Mouse (Mus musculus) thymus, postnatal 14 days (tissue): ENCODE results near the gene Fbxl17.

Experiments used
- DNase-seq: peaks from one replicate; pipeline ENCODE4 v3.0.0; 2021

Fbxl17 gene

DNA sequence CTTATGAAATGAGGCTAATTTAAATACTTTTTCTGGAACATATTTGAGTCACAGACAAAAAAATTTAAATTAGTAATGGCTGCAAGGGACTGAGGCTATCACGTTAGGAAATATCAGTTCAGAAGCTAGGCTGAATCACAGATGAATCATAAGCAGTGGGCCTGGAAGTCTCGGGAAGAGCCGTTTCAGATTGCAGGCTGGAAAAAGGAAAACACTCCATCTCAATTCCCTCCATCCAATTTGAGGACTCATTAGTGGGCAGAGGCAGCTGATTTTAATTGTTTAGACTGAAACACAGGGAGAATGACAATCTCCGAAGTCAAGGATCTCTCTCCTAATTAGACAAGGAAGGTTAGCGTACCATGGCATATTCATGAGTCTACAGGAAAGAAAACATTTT is 337.9 kb downstream of the Fbxl17 start:
- no peak for DNase-seq

DNA sequence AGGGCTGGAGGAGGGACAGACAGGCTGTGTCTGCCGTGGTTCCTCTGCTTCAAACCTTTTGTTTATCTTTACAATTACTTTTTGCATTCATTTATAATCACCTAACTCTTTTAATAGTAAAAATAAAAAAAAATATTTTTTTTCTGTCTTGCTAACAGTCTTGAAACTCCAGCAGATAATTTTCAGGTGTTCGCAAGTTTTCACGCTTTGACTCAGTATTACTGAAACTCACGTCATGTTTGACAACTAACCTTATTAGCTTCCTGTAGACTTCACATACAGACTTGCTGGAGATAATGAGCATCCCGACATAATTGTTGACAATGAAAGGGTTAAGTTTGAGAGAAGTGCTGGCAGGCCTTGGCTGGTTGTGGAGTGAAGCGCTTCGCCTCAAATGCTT is 340.6 kb downstream of the Fbxl17 start:
- no peak for DNase-seq

DNA sequence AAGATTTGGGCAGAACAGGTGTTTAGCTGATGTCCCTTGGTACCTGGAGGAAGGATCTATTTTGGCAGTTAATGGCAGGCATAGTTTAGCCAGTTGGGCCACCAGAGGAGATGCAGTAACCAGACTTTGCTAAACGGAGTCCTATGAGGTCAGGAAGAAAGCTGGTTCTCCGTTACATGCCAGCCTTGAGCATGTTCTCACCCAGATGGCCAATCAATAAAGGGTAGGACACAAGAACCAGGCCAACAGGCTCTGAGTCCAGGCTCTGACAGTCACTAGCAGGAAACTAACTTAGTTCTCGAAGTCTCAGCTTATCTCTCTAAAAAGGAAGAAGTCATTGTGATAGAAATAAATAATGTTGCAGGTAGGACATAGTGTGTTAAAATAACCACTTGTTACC is 341.4 kb downstream of the Fbxl17 start:
- no peak for DNase-seq

DNA sequence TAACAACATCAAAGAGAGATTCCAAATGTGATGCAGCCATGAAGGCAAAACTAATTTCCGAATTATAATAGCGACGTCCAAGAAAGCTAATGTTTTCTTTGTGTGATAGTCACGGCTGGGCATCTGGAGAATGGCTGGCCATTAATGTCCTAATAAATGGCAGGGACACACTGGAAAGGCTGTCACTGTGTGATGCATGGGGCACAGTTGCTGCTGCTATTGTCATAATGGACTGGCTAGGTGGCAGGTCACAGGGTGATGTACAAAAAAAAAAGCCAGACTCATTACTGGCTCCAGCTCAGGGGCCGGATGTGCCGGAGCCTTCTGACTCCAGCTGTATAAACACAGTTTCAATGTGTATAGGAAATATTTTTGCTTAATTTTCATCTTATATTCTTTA is 341.9 kb downstream of the Fbxl17 start:
- DNase-seq: no peak

DNA sequence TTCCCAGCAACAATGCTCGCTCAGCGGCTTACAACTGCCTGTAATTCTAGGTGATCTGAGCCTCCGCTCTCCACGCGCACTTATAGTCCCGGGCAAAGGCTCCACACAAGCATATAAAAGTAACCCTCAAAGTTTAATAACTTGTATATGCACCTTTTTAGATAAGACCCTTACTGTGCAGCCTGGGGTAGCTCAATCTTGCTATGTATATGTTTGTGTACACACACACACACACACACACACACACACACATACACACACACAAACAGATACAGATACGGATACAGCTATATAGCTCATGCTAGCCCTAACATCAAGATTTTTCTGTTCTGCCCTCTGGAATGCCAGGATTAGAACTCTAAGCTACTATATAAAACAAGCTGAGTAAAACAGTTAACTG is 342.8 kb downstream of the Fbxl17 start:
- DNase-seq: no peak

DNA sequence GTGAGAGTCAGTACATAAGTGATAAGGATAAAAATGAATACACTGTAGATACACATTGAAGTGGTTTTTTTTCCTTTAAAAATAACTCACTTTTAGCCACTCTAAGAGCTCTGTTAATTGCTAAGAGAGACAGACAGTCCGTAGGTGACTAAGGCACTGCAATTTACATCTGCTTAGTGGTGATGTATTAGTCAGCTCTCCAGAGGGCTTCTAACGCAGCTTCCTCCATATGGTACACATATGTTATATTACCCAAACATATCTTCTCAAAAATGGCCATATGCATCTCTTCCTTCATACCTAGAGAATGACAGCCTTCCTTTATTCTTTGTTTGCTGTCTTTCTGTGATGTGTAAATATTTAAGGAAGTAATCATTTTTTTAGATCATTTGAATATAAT is 353.3 kb downstream of the Fbxl17 start:
- DNase-seq: no peak

DNA sequence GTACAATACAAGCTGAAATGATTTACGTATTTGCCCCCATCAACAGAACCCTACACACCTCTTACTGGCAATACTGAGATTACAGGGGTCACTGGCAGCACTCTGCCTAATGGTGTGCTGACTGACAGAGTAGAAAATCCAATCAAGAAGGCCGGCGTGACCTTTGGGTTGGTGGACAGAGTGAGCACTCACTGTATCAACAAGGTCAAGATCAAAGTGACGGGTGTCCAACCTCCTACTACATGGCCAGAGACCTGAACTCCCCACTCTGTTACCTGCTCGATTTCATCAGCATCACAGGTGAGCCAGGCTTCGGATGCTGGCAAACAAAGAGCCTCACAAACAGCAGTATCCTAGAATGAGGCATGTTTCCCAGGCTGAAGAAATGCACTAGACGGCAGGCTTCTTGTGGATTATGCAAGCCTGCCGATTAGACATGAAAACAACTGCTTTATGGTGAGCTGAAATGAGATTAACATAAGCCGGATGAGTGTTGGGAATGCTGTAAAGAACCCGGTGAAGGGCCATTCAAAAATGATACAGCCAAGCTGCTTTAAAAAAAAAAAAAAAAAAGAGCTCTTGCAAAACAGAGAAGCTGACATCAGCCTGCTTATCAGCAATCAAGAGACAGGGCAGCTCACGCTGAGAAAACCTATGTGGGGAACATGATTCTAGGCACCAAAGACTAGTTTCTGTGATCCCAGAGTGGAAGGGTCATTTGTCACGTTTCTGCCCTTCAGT is 353.9 kb downstream of the Fbxl17 start:
- DNase-seq: no peak

DNA sequence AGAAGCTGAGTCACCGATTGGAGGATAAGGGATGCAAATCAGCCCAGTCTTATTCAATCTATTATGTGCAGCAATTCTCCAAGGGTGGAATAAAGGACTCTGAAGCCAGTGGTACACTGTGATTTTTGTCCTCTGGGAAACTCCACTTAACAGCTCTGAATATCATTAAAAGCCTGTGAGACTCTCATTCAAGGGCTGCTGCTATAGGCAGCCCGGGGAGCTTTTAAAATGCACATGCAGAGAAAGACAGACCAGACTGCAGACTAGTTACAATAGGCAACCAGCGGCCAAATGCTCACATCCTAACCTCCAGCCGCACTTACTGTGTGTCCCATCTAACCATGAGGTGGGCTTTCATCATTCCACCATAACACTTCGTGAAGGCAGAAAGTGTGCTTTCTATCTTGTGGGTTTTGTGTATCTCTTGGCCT is 354.5 kb downstream of the Fbxl17 start:
- no peak for DNase-seq

DNA sequence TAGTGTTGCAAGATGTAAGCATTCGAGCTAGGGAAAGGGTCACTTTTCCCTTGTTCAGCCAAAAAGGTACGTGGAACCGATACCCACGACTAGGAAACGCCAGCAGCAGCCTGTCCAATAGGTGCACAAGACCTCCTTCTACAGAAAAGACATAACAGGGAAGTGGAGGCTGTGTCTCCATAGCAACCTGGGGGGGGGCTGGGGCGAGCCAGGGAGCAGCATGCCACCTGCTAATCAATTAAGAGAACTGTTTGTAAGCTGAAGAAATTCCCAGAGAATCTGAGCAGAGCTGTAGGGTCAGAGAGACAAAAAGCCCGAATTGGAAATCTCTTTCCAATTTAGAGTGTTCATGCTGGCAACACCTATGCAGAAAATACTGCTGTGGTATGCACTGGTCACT is 356.0 kb downstream of the Fbxl17 start:
- no peak for DNase-seq

DNA sequence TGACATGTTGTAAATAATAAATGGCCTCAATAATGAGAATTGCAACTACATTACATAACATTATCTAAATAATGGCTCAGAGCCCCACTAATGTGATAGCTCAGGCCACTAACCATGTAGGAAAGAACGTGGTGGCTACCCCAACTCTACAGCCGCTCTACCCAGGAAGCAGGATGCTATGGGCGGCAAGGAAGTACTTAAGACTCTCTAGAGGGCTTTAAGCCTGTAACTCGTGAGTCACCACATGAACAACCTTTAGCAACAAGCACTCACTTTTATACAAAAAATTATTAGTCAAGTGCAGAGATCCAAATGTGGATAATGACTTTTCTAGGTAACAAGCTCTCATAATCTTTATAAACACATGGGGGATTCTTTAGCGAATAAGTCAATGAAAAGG is 365.0 kb downstream of the Fbxl17 start:
- no peak for DNase-seq

DNA sequence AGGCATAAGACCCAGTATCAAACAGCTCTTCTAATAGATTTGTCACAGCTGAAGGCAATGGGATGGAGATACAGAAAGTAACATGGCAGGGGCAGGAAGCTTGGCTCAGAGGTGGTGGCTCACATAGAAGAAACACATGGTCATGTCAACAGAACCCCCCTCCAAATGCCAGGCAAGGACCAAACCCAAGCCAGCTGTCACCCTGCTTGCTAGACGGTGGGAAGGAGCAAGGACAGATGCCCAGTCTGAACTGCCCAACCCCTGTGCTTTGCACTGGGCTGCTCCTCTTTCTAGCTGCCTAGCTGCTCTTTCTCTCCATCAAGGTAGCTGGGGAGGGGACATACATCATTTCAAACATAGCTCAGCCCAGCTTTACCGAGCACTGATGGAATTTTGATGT is 377.4 kb downstream of the Fbxl17 start:
- DNase-seq: no peak

DNA sequence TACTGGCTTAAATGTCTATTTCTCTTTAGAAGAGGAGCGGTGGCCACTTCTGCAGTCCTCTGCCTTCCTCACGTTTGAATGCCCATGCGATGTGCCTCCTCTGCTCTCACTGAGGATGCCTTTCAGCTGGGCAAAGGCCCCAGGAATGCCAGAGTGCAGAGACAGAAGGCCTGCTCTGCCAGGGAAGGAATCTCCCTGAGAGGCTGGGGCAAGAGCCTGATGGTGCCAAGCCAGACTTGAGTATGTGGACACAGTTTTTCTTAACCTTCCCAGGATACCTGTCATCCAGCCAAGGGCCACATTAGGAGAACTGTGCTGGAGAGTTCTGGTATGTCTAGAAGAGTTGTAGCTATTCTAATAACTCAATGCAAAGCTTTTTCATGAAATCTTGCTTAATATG is 380.1 kb downstream of the Fbxl17 start:
- no peak for DNase-seq

DNA sequence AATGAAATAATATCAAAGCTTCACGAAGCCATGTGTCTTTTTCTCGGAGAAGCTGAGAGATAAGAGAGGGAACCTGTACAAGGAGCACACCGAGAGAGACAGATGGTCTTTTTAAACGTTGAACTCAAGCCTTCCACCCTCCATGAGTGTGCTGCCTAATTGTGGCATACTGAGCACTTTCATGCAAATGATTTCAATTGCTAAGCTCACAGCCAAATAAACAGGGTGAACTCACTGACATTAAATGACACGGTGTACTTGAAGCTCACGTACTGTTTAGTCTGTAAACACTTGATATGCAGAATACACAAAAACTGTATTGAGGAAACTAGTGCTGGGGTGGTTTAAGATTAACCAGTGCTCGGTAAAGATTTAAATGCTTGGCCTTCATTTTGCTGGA is 380.7 kb downstream of the Fbxl17 start:
- DNase-seq: no peak

DNA sequence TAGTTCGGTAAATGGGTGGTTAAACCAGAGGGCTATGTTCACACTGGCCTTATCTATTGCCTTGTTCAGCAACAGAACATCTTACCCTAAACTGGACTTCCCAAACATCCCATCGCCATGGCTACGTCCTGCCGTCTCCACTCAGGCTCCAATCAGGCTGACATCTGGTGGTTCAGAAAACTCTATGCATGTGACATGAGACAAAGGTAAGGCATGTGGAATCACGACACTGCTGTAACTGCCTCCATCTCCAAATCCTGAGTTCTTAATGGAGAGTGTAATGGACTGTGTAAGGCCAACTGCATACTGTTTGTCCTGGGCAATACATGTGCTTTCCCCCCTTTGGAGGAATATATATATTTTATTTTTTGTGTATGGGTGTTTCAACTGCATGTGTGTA is 382.7 kb downstream of the Fbxl17 start:
- DNase-seq: no peak

DNA sequence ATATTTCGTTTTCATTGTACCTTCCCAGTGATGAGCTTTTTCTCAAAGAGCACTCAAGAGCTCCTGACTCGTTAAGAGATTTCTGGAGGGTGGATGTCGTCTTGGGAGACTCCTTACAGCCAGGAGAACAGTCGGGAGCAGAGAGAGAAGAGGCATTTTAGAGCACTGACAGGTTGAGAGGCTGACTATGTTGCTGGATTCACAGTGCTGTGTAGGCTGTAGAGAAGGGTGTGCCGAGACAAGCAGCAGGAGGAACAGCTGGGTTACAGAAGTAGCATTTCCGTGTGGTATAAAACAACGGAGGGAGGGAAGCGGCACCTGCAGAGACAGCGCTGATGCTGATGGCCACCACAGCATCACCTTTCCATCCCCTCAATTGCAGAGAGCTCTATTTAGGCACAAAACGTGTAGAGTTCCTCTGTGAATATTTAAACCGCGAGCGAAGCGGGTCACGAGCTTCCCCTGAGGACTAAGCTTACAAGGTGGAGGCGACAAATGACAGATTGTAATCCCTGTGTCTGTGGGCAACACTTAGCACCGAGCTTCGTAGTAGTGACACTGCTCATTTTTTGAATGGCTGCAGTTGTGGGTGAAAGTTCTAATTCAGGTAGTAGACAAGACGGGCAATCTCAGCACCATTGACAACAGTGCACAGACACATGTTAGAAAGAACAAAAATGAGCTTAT is 385.3 kb downstream of the Fbxl17 start:
- no peak for DNase-seq

DNA sequence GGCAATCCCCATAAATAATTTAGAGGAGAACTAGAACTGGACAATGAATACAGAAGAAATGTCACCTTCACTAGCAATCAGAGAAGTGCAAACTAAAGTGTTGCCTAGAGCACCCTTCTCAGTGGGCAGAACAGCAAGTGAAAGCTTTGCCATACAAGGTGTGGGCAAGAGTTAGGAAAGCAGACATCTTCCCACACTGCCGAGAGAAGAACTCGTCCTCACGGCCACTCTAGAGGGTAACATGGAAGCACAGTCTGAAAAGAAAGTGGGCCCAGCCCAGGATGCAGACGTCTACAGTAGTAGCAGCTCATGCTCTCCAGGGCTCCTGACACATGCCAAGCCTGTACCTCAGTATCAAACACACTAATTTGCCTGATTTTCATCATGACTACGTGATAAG is 387.0 kb downstream of the Fbxl17 start:
- no peak for DNase-seq

DNA sequence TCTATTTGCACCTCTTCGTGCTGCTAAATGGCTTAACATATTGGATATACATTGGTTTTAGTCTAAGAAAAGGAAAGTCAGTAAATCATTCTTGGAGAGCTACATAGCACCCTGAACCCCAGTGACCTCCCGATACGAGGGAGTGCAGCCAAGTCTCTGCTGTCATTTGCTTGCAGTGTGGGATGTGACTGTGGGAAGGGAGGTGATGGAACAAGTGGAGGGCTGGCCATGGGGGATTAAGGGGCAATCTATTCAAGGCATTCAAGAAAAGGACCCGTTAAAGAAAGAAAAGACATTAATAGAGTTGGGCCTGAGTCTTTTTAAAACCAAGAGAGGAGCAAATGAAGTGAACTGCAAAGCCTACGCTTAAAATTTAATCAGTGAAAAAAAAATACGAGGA is 388.8 kb downstream of the Fbxl17 start:
- DNase-seq: no peak

DNA sequence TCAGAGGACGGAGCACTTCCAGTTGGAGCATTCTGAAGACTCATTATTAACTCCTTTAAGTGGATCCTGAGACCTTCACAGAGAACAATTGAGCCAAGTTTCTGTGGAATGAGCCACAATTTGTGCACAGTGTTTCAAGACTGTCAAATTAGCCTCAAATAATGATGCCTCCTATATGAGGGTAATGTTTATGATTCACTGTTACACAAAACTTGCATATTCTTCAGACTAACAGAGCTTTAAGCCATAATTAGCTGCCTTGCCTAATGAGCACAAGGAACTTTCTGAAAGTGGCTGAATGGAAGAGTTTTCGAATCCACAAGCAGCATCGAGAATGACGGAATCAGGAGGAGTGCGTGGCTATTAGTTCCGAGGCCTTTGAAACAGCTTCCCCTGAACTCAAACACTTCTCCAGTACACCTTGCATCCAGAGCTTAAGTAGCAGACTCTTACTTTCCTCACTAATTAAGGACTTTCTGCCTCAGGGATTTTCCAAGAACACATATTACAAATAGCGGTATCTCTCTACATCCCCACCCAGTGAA is 389.5 kb downstream of the Fbxl17 start:
- DNase-seq: no peak

DNA sequence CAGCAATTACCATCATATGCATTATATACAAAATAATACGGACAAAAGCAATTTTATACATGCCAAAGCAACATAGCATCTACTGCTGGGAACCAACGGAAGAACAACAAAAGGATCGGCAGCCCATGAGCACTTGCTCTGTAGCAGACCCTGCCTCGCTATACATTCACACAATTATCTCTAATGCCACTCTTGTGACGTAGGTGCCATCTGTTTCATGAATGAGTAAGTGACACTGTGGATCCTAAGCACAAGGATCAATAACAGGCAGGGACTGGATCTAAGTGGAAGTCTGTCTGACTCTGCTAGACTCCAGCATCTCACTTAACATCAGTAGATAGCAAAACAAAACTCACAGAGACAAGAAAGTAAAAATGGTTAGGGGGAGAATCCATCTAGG is 391.8 kb downstream of the Fbxl17 start:
- DNase-seq: no peak

DNA sequence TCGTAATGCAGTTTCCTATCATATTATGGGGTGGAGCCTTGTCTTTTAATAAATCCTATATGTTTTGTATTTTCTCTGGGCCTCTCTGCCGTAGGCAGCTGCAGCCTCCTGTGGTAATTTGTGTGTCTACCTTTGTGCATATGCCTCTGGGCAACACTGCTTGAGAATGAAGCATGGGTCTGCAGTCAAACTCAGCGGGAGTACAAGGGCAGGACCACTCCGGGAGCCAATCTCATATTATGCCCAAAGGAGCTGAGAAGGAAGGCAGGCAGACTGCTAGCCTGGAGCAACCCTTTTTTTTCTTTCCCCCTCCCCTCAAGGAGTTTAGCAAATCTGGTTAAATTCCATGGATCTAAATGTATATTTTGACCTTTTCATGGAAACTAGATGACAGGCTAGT is 392.3 kb downstream of the Fbxl17 start:
- DNase-seq: no peak

DNA sequence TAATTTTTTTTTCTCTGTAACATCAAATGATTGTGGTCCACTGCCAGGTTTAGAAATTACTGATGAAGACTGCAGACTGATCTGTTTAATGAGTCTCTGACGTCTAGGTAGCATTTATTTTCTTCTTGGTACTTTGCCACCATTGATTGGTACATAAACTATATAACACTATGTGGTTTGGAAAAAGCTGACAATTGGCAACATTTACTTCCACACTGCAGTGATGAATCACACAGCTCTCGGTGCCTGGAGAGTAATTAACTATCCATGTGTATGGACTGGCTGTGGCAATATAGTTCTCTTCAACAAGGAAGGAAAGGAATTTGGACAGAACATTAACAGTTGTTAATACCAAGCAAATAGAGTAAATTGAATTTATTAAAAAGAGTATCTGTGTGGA is 404.3 kb downstream of the Fbxl17 start:
- no peak for DNase-seq

DNA sequence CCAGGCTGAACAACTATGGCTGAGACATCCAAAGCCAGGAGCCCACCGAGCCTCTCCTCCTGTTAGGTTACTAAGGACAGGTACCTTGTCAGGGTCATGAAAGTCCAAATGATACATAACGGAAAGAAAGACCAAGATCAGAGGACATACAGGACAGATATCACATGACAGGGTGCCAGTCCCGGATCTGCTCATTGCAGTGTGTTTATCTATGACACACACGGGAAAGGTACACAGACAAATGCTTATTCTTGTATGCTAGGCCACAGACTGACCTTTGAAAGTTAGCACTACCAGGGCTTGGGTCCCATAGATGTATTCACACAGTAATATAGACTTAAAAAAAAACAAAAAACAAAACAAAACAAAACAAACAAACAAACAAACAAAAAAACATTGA is 404.8 kb downstream of the Fbxl17 start:
- no peak for DNase-seq

DNA sequence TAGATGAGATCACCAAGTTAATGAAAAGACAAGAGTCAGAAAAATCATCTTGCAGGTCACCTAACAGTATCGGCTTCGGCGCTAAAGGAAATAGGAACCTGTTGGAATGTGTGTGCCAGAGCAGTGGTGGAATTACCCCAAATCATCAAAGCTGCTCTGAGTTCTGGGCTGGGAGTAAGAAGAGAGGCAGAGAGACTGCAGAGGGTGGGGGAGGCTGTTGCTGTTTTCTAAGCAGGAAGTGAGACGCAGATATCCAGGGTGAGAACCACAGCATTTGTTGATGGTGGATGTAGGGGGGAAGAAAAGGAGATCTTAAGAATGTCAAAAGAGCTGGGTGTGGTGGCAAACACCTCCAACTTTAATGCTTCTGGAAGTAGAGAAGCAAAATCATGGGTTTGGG is 406.6 kb downstream of the Fbxl17 start:
- no peak for DNase-seq

DNA sequence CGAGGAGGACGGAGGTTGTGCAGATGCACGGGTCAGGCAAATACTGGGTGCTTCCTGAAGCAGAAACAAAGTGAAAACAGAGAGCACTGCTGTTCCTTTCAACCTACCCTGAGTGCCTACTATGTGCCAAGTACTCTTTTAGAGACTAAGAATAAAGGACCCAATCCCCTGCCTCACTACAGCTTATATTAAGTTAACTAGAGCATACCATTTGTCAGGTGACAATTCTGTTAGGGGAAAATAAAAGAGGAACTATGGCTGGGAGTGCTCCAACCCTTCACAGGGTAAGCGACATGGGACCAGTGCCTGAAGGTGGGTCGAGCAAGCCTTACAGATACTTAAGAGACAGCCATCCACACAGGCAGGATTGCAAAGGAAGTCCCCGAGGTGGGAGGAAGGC is 407.0 kb downstream of the Fbxl17 start:
- no peak for DNase-seq

DNA sequence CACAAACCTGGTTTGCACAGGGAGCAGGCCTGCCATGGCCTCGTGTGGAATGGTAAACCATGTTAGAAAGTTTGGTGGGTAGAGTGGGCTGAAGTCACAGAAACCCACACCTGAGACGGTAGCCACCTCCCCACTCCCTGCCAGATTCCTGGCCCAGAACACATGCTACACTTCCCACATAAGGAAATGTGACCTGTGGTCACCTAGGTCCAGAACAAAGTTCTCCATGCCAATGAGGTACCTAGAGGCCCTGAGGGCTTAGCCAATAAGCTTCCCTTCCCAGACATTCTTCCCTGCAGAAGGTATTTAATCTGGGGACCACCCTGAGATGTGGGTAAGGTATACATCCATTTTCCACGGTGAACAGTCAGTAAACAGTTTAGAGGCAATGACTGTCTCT is 409.7 kb downstream of the Fbxl17 start:
- no peak for DNase-seq
